Mouse (Mus musculus) lung, postnatal 0 days (tissue): ENCODE results near the gene Pabpc4.

Experiments
- CTCF ChIP-seq: IDR thresholded peaks from 2 replicates; pipeline ENCODE4 v1.5.1; 2016; ENCODE audit warnings: antibody characterized with exemption, mild to moderate bottlenecking
- EP300 ChIP-seq: IDR thresholded peaks from 2 replicates; pipeline ENCODE4 v1.6.1; 2016; ENCODE audit warnings: antibody characterized with exemption, mild to moderate bottlenecking, control low read depth

- TF ChIP-seq CTCF (no peak), EP300 (no peak)
Observed at GRCm38 (mm10) chr4:123293661-123294443, 31.7 kb downstream of the Pabpc4 start.
